Mouse (Mus musculus) megakaryocyte, embryonic 14.5 days (primary cell): ENCODE data around the gene Insig1.

ENCODE experiments used
- FLI1 ChIP-seq: IDR thresholded peaks from 2 replicates; pipeline ENCODE4 v1.6.1; 2012; ENCODE audit warnings: low read length, inconsistent platforms, mixed read lengths
- GATA1 ChIP-seq: IDR thresholded peaks from 3 replicates; pipeline ENCODE4 v1.6.1; 2012; ENCODE audit warnings: mixed read lengths, low read length, inconsistent platforms, borderline replicate concordance

- TF ChIP-seq GATA1 (no peak), FLI1 (no peak)
These were observed 27.8 kb upstream of the Insig1 start for GRCm38 (mm10) chr5:28043386-28043785.
